Mouse (Mus musculus) layer of hippocampus, postnatal 25 days (tissue): Measurements from ENCODE around the gene Dnpep. TPM values are rescaled to one million over a fixed set of nuclear protein-coding genes. Genes with fewer than 3 reads are reported as not detected.

ENCODE experiments used
- DNase-seq, 2 experiments: peaks; one replicate each; pipeline ENCODE4 v3.0.0; 2022; ENCODE audit warnings: mixed read lengths in 2 of 2, low spot score in 1 of 2; ENCODE audit errors: extremely low spot score in 1 of 2
- total RNA-seq, 2 experiments: library from RNA; stranded (reverse); gene quantifications; 2 replicates each; pipeline ENCODE4 v1.2.3; 2021

The Dnpep gene
- total RNA-seq, 2 experiments from 2014 or later: 43.3 to 49.5 TPM

DNA sequence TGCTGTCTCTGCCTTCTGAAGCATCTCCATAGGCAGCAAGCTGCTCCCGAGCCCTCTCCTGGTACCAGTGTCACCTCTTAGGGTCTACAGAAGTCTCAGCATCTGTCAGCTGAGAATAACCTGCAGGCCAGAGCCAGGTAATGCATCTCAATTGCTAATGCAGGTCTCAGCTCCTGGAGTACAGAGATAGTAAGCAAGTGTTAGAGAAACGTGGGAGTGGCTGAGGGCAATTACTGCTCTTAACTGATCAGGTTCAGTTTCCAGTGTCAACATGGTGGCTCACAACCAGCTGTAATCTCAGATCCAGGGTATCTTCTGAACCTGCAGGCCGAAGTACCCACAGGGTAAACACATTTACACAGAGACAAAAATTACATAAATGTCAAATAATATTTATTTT, 18.7 kb upstream of the Dnpep start:
- no peak for DNase-seq

DNA sequence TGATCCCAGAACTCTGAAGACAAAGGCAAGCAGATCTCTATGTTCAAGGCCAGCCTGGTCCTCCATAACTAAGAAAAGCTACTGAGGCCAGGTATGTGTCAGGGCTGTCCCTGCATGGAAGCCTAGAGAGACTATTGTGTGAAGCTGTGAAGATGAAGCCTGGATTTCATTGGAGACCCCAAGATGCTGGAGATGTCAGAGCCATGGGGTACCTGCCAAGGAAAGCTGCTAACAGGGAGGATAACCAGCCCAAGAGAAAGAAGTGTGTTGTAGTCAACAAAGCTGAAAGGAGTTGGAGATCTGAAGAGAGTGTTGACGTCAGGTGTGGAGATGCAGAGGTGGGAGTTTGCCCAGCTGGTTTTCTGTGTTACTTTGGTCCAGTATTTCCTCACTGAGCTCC, 13.5 kb upstream of the Dnpep start:
- no peak for DNase-seq

DNA sequence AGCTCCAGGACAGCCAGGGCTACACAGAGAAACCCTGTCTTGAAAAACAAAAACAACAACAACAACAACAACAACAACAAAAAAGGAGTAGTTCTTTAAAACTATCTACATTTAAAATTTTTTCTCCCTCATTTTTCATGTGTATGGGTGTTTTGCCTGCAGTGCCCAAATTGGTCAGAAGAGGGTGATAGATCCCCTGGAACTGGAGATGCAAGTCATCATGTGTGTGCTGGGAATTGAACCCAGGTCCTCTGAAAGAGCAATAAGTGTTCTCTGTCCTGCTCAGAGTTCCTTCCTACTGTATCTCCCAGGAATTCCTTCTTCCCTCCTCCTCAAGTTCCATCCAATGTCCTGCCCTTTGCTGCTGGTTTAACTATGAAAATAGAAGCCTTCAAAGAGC, 9.7 kb upstream of the Dnpep start:
- DNase-seq: no peak

DNA sequence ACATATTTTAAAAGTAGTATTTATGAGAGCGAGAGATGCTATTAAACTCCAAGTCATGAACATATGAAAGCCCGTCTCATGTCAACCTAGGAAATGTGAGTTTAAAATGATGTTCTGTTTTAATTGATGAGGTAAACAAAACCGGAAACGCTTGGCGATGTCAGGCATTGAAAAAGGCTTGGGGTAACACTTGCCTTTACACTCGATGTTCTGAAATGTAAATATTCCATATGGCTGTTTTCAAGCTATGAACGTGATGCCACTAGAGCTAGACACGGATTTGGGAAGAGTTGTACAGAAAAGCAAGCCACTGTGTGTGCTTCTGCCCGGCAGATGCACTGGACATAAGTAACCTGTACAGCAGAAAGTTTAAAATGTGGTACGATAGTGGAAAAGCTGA, 1.4 kb upstream of the Dnpep start:
- DNase-seq: no peak

DNA sequence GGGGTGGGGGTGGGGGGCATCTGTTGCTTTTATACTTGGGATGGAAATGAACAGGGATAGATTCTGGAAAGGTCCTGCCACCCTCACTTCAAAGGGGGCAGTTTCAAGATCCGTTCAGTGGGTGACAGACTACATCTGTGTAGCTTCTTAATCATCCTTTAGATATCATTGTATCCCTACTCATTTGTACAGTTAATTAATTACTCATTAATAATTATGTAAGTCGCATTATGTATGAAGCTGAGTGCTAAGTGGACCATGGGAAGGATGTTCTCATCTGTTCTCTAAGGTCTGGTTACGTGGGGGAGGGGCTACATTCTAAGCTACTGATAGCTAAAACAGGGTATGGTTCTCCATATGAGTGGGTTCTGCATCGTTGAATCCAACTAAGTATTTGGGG, 946 bp upstream of the Dnpep start:
- no peak for DNase-seq

DNA sequence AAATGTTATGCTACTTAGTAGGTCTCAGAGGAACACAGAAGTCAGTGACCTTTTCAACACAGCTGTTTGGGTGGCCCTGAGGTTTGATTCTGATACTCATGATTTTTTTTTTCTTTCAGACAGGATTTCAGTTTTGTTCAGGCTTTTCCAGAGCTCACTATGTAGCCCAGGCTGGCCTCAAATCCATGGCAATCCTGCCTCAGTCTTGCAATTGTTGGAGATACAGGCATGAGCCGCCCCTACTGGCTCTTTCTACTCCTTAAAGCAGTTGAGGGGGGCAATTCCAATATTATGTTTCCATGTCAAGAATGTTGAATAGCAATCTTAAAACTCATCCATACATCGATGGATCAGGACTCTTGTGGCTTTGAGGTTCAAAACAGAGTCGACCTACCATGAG, 511 bp upstream of the Dnpep start:
- no peak for DNase-seq

DNA sequence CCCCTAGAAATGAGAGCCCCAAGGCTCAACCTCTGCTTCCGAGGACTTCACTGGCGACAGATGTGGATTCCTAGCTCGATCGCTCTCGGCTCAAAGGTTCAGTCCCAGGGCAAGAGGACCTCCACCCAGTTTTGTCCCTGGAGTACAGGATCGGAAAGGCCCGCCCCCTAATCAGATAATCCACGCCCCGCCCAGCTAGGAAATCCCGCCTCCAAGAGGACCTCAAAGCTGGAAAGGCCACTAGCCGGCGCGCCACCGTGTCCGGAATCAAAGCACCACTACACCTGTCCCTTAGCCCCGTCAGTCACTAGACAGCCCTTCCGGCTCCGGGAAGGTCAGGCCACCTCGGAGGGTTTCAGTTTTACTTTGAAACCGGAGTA, 939 bp downstream of the Dnpep start:
- peak; percentile 51 to 58 for DNase-seq

DNA sequence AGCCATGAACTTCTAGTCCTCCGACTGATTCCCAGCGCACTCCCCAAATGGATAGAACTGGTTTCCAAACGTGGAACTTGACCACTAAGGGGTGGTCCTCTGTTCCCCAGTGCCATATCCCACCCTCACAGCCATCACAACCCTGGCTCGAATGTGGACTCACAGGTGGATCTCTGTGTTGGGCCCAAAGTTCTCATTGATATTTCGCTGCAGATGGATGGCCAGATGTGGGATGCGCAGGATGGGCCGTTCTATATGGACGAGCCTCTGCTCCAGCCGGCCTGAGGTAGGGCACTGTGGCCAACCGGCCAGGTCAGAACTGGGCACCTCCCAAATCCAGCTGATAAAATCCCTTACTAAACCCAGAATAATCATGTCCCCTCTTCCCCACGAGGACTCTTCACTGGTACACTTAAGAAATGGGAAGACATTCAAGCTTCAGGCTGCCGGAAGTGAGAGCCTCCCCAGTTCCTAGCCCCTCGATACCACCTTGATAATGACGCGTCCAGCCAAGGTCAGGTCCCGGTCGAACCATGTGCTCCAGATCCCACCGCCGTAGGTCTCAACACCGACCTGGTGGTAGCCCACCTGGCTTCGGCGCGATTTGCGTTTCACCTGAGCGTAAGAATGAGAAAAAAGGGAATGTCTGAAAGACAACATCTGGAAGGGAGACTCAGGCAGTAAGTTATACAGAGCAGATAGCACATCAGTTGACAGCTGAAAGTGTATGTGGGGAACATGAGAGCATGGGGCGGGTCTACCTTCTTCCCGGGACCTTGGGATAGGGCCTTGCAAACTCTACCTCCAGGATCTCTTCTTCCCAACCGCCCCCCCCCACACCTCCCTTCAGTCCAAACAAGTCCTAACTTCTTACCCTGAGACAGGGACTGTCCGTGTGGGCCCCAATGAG, 2.1 kb downstream of the Dnpep start:
- no peak for DNase-seq

DNA sequence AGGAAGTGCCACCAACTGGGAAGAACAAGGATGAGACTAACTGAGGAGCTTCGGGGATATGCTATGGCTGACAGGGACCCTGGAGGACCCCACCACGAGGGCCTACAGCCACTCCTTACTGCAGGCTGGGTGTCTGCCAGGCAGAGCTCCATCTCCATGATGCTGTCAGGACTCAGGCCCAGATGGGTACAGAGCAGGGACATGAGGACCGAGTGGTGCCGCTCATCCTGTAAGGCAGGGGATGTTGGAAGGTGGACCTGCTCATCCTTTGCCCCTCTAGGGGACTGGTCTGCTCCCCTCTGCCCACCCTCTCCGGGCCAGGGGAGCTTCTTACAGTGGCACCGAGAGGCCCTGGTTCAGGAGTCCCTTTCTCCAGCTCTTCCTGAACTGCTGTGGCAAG, 2.8 kb downstream of the Dnpep start:
- no peak for DNase-seq

DNA sequence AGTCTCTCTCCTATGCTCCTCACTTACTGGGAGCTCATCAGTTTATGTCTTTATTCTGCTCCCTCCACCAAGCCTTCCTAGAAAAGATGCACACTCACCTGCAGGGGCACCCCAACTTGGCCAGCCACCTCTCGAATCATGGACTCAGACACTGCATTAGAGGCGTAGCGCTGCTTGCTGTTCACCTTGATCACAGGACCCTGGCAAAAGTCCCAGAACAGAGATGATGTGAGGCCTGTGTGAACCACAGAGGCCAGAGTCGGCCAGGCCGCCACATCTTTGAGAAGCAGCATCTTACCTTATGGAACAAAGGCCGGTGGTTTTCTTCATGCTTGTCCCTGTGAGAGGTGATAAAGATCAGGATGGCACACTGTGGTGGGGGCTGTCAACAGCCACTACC, 6.1 kb downstream of the Dnpep start:
- no peak for DNase-seq

DNA sequence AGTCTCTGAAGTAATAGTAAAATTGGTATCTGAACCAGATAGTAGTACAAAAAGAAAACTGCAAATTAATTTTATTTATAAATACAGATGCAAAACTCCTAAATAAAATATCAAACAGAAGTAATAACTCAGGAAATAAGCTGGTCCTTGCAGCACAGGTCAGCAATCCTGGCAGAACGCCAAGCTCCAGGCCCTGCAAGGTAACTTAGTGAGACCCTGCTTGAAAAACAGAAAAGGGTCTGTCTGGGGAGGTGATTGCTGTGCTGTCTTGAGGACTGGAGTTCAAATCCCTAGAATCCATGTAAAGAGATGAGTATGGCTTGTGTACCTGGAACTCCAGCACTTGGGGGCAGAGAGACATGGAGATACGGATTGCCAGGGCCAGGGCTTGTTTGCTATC, 13.1 kb downstream of the Dnpep start:
- DNase-seq: no peak

DNA sequence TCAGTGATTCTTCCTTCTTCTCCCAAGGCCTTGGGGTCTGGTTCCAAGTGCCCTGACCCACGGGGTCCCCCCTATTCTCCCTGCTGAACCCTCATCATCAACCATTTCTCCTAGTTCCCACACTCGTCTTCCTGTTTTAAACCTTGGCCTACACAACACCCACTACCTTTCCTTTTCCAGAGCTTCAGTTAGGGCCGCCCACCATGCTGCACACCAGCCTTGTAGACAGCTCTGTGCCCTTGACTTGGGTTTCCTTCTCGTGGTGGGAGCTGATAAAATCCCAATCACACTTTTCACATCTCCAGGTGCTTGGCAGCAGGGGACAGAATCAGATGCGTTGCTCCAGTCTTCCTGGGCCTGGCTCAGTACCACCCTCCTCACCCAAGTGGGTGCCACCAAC, 23.5 kb downstream of the Dnpep start:
- no peak for DNase-seq

DNA sequence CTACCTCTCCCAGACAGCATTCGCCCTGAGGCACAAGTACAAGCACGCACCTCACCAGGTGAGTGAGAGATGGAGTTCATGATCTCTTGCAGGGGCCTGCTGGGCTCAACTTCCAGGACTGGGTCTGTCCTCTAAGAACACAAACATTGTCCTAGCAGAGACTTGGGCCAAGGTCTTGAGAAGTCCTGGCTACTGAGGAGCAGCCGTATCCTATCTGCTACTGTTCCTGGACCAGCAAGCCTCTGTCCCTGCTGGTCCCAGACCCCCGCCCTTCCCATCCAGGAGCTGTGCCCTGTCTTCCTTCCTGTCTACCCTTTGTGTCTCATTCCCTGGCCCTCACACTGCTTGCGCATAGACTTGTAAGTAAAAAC, 24.5 kb downstream of the Dnpep start:
- no peak for DNase-seq

DNA sequence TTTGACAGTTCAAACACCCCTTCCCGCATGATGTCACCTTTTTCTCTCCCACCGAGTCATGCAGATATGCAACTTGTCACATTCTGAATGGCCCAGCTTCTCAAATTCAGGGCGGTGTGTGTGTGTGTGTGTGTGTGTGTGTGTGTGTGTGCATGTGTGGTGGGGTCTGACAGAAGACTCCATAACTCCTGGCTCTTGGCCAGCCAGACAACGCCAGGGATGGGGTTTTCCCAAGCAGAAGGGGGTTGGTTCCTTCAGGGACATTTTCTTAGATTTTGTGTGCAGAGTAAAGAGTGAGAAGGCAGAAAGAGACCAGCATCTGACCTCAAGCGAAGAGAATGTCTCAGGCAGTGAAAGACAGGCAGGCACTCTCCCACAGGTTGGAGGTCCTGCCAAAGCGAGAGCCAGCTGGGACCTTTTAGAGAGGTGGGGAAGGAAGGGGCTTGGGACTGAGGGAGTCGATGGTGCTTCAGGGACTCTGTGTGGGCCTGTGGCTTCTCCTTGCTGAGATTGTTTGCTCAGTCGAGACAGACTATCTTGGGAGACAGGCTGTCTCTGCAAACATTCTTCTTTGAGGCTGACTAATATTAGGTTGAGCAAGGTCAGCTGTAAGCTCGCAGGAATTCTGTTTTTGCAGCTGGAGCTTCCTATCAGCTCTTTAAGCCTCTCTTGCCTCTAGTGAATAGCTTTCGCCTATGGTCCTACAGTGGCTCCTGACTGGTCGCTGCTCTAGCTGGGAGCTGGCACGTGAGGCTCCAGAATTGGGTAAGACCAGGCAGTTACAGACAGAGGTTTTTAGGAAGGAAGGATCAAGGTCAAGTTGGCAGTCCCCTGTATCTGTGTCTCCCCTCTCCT, 25.1 kb downstream of the Dnpep start:
- DNase-seq: no peak

DNA sequence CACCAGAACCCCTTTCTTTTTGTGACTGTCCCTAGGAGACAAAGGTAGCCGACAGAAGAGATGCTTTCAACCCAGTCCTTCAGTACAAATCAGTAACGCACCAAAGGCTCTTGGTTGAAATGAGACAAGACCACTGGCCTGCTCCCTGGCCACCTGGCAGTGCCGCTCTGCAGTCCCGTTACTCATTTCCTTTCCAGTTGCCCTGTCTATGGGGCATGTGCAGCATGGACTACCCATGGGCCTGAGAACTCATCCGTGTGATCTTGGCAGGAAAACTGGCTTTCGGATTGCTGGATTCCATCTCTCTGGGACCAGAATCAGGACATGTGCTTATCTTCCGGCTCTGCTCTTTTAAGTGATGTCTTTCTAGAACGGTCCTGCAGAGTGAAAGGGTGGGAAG, 26.5 kb downstream of the Dnpep start:
- no peak for DNase-seq

DNA sequence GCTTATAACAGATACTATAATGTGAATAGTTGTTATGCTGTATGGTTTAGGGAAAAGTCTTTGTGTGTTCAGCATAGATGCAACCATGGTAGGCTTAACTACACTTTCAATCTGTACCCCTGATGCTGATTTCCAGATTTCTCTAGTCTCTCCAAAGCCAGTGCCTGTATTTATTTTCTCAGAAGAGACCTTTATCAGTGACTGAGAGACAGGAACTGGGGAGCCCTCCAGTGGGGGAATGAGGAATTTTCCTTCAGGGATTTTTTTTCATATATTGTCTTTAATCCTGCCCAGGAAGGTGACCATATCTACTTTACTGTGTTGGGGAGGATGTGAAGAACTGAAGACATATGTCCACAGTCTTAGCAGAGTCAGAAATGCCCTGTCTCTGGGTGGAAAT, 27.2 kb downstream of the Dnpep start:
- peak in 1 of 2 experiments; percentile 66 for DNase-seq

DNA sequence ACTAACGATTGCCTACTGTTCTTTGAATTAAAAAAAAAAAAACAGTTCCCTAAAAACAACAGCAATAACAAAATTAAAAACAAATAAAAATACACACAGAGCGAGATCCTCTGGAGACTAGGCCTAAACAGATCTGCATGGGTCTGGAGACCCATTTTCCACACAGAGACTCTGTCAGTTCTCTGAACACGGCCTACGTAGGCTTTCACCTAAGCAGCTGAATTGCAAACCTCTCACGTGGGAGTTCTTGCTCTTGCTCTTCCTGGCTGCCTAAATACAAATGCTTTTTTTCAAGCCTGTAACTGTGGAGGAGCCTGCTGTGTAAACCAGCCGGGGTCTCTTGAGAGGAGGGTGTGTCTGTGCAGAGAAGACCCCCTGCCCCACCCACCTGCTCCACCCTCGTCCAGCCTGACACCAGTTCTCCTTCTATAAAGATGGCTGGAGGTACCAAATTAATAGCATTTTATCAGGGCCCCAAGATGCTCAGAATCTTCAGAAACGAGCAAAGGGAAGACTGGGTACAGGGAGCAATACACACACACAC, 27.8 kb downstream of the Dnpep start:
- DNase-seq: no peak

DNA sequence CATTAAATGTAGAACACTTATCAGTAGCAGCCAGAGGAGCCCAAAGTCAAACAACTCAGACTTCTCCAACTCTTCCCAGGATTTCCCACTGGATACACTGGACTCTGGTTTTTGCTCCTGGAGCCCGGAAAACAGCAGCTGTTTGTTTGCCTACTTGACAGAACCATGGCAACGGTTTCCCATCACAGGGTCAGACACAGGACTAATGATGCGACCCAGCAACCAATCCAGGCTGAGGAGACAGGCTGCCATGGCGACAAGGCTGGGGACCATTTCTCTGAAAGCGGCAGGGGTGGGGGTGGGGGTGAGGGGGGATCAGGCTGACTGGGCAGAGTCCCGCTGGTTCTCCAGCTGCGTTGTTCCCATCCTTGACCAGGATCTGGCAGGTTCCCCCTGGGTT, 28.4 kb downstream of the Dnpep start:
- peak in 1 of 2 experiments; percentile 20 for DNase-seq

DNA sequence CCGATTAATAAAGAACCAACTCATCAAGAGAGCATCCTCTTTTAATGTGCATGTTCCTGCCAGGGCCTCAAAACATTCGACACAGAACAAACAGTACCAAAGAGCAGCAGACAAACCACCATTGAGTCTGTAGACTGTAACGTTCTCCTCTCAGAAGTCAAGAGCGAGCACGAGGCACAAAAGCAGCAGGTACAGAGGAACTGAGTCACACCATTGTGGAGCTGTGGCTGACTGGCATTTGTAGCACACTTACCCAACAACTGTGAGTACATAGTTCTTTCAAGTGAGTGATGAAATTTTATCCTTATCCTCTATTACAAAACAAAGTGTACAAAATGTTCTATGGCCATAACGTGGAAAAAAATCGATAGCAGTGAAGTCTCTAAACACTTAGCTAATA, 32.9 kb downstream of the Dnpep start:
- DNase-seq: no peak

DNA sequence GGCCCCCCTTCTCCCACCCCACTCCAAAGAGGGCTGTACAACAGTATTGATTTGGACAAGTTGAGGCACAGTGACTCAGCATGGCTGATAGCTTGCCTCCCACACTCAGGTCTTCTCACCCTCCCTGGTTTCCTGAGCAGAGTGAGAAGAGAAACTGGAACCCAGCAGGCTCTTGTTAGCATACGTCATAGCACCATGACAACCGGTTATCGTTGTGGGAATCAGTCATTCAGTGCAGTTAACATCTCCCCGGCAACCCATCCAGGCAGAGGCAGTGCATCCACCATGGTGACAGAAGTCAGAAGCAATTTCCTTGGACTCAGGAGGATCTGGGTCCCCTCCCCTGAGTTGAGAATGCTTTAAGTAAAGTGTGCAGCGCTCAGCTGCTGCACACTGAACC, 34.8 kb downstream of the Dnpep start:
- DNase-seq: no peak

DNA sequence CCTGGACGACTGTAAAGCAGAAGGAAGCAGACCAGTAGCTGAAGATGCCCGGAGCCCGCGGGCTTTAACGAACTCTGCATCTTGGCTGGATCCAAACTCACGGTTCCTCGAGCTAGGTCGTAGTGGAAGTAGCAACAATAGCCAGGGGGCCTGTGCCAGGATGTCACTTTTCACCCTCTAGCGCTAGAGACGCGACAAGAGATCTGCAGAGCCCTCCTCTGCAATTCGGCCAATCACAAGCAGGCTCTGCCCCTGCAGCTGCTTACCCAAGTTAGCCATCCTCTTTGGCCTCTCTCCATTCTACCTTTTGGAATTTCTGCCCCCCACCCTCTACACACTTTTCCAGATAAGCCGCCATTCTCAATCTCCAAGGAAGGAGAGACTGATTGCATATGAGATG, 39.6 kb downstream of the Dnpep start, which contains the start of gene Resp18:
Resp18 (minus strand) TSS at position 188 of the 400 bp plus-strand sequence.
- DNase-seq: no peak
